In genomic region chr6:58546816-58547215, GRCm38 (mm10) we compare ENCODE assay signal across 8 mouse cellular contexts. TPM values are rescaled to one million over a fixed set of nuclear protein-coding genes. Genes with fewer than 3 reads are reported as not detected.
DNase-seq lines count a peak whose midpoint lies in the region; ATAC-seq and TF ChIP-seq lines count a peak whose summit lies in the region.

No protein-coding gene starts in this region.

- no peaks in the 10 kb centered on the region for H3K9me3 ChIP-seq in liver, embryonic 12.5 days (replicated peaks)

- no peak overlapping the region for H3K4me3 ChIP-seq in liver, embryonic 12.5 days
- H3K4me3 ChIP-seq in cerebellum, adult 2 months (replicated peaks; ENCODE audit: insufficient read depth, low read depth, low read length): no peak overlapping the region

- 4% methylated on average over 4 of the region's 4 CpGs for WGBS in liver, embryonic 12.5 days (ENCODE audit: insufficient replicate concordance)
- 4% methylated on average over 4 of the region's 4 CpGs for WGBS in cerebellum, adult 2 months

- ATAC-seq in liver, embryonic 12.5 days: no peak
- no peak for ATAC-seq in erythroid progenitor cell, adult 5-6 weeks (replicated peaks; ENCODE audit: low FRiP score, poor library complexity, severe bottlenecking)

- DNase-seq in liver: peak; percentile 60
- DNase-seq in NIH3T3 (ENCODE audit: low read depth): peak; percentile 88
- DNase-seq in cerebellum, adult 2 months: peak; percentile 20 to 42
- DNase-seq in gastrocnemius, postnatal 4 days (ENCODE audit: low spot score in 2 of 2): peak; percentile 25 to 55
- peak; percentile 77 to 79 for DNase-seq in left cerebral cortex, postnatal 14 days (ENCODE audit: low spot score in 2 of 2)
- peak; percentile 80 for DNase-seq in retina, embryonic 14.5 days (ENCODE audit: low spot score)

- no peak overlapping the region for H3K4me2 ChIP-seq in liver, embryonic 12.5 days

- H3K9ac ChIP-seq in liver, embryonic 12.5 days: no peak overlapping the region

- intact Hi-C loops in left cerebral cortex, postnatal 14 days (cut with DNase I): loop anchor here (5.0 kb wide), 1 partner anchor 225 kb away; no protein-coding TSS in a partner anchor

- no peaks in the 10 kb centered on the region for H3K27me3 ChIP-seq in liver, embryonic 12.5 days (replicated peaks)
- no peaks in the 10 kb centered on the region for H3K27me3 ChIP-seq in cerebellum, adult 2 months (ENCODE audit: control insufficient read depth, insufficient read depth, low read length)

- no peak for TF ChIP-seq POLR2A in cerebellum, adult 2 months (IDR thresholded peaks at IDR 0.05; ENCODE audit: borderline replicate concordance, insufficient read depth, low read length)

- no peaks in the 10 kb centered on the region for H3K36me3 ChIP-seq in liver, embryonic 12.5 days

- no peaks in the 10 kb centered on the region for H3K4me1 ChIP-seq in liver, embryonic 12.5 days
- no peaks in the 10 kb centered on the region for H3K4me1 ChIP-seq in cerebellum, adult 2 months (ENCODE audit: control insufficient read depth, insufficient read depth, low read length)

- H3K27ac ChIP-seq in liver, embryonic 12.5 days: no peak overlapping the region
- H3K27ac ChIP-seq in cerebellum, adult 2 months (ENCODE audit: insufficient read depth, low read length): no peak overlapping the region

- peak; percentile 76 for TF ChIP-seq CTCF in cerebellum, adult 2 months (IDR thresholded peaks at IDR 0.05; ENCODE audit: borderline replicate concordance, insufficient read depth, low read depth, low read length)

RNA-seq across cellular contexts. Expression of gene Abcg2, which starts 37.5 kb away (rescaled TPM):
- polyA plus RNA-seq in liver, embryonic 12.5 days (2016; fragmentation: Nextera tagmentation; extraction: Ambion mirVana): 206 and 209 TPM in 2 replicates
- 16.4 and 16.8 TPM in 2 replicates for polyA plus RNA-seq in cerebellum, adult 2 months (2012; rRNA removed)
- total RNA-seq in gastrocnemius, postnatal 4 days (2021): 10 to 100 TPM; 28.8 to 31.4 TPM
- total RNA-seq in left cerebral cortex, postnatal 14 days (2021): 10 to 100 TPM; 22.6 to 26.7 TPM
- 226 and 296 TPM in 2 replicates for total RNA-seq in erythroid progenitor cell, adult 5-6 weeks (2015; ENCODE audit: low replicate concordance)
- 601 and 799 TPM in 2 replicates for total RNA-seq in erythroid progenitor cell, adult 5-6 weeks (2017; ENCODE audit: low replicate concordance)

Comparison
In these comparisons a context has a peak if more than half of its experiments do, and no peak if none do; other contexts are left out.
1. DNase-seq: peak in every context shown above with its lines; median percentile 88 in NIH3T3; 80 in retina, embryonic 14.5 days; 78 in left cerebral cortex, postnatal 14 days; 60 in liver; 40 in gastrocnemius, postnatal 4 days; 31 in cerebellum, adult 2 months.
2. RNA of gene Abcg2, which starts 37.5 kb away (total RNA-seq): 226 to 799 TPM in erythroid progenitor cell, adult 5-6 weeks; 28.8 to 31.4 TPM in gastrocnemius, postnatal 4 days and 22.6 to 26.7 TPM in left cerebral cortex, postnatal 14 days; every median in the first group is over 4 times any median in the second.